Mouse (Mus musculus): ENCODE data around the gene Apom.

GRCm38 (mm10) chr17:35147348-35147747 is 15.5 kb upstream of the Apom start:
- TF ChIP-seq POLR2A (IDR thresholded peaks at IDR 0.05; ENCODE audit: low read depth, low read length) (no peak), CTCF (IDR thresholded peaks at IDR 0.05; ENCODE audit: borderline replicate concordance, insufficient read depth, low read length) (no peak)
